8 mouse cellular contexts compared by ENCODE assay signal in genomic region chr6:125039533-125040153, GRCm38 (mm10). TPM values are rescaled to one million over a fixed set of nuclear protein-coding genes. Genes with fewer than 3 reads are reported as not detected.
DNase-seq lines count a peak whose midpoint lies in the region; ATAC-seq and TF ChIP-seq lines count a peak whose summit lies in the region.

Ing4 (plus strand) TSS chr6:125039760.

- H3K4me1 ChIP-seq in embryonic facial prominence, embryonic 14.5 days (ENCODE audit: control insufficient read depth, insufficient read depth, low read length), result peaks cover 8% of the 10 kb centered on the region; the same call in 1 of the 2 replicates
- peaks cover 1% of the 10 kb centered on the region; the same call in 1 of the 2 replicates for H3K4me1 ChIP-seq in heart, adult 2 months (ENCODE audit: control insufficient read depth, insufficient read depth, low read length)
- H3K4me1 ChIP-seq in limb, embryonic 13.5 days, result peaks cover 22% of the 10 kb centered on the region
- H3K4me1 ChIP-seq in midbrain, embryonic 16.5 days (ENCODE audit: control insufficient read depth, insufficient read depth, low read length), result peaks cover 14% of the 10 kb centered on the region

- intact Hi-C loops in heart, adult 2 months (cut with DNase I), result loop anchor here (1.0 to 2.0 kb wide), 3 partner anchors 31 to 327 kb away; partner anchors contain the start of genes Cops7a, Emg1 and Phb2

- H3K36me3 ChIP-seq in embryonic facial prominence, embryonic 14.5 days (ENCODE audit: control insufficient read depth, insufficient read depth, low read length), result peaks cover 46% of the 10 kb centered on the region
- H3K36me3 ChIP-seq in heart, adult 2 months (ENCODE audit: control insufficient read depth, insufficient read depth, low read length), result peaks cover 5% of the 10 kb centered on the region
- H3K36me3 ChIP-seq in limb, embryonic 13.5 days, result peaks cover 53% of the 10 kb centered on the region
- peaks cover 15% of the 10 kb centered on the region for H3K36me3 ChIP-seq in midbrain, embryonic 16.5 days (ENCODE audit: control insufficient read depth, insufficient read depth, low read length)

- TF ChIP-seq POLR2A in heart, adult 2 months (IDR thresholded peaks at IDR 0.05; ENCODE audit: insufficient read depth, low read depth, low read length), result peak; percentile 63

- DNase-seq in 3T3-L1 (ENCODE audit: low read depth, low spot score), result peak; percentile 100
- peak; percentile 42 to 64 for DNase-seq in adrenal gland, postnatal 4 days (ENCODE audit: low spot score in 2 of 2)
- peak; percentile 99 for DNase-seq in embryonic facial prominence, embryonic 14.5 days (ENCODE audit: low spot score)
- DNase-seq in heart, adult 2 months, result peak; percentile 88 to 93
- peak; percentile 94 to 95 for DNase-seq in kidney, adult 8-10 months
- peak; percentile 72 to 91 for DNase-seq in spleen, postnatal 10 days (ENCODE audit: low spot score in 2 of 2)

- no peaks in the 10 kb centered on the region for H3K27me3 ChIP-seq in embryonic facial prominence, embryonic 14.5 days (replicated peaks; ENCODE audit: control insufficient read depth, insufficient read depth, low read length)
- no peaks in the 10 kb centered on the region for H3K27me3 ChIP-seq in heart, adult 2 months (ENCODE audit: control insufficient read depth, insufficient read depth, low read length)
- no peaks in the 10 kb centered on the region for H3K27me3 ChIP-seq in limb, embryonic 13.5 days
- H3K27me3 ChIP-seq in midbrain, embryonic 16.5 days (ENCODE audit: control insufficient read depth, insufficient read depth, low read depth, low read length), result no peaks in the 10 kb centered on the region

- peak within 1 kb of the TSS; percentile 75 for H3K4me3 ChIP-seq in embryonic facial prominence, embryonic 14.5 days (ENCODE audit: low read depth, low read length)
- peak within 1 kb of the TSS; percentile 79 for H3K4me3 ChIP-seq in heart, adult 2 months
- H3K4me3 ChIP-seq in limb, embryonic 13.5 days, result peak within 1 kb of the TSS; percentile 65
- peak within 1 kb of the TSS; percentile 79 for H3K4me3 ChIP-seq in midbrain, embryonic 16.5 days (ENCODE audit: low read depth, low read length)

- under 1% methylated on average over 26 of the region's 26 CpGs for WGBS in embryonic facial prominence, embryonic 14.5 days
- under 1% methylated on average over 26 of the region's 26 CpGs for WGBS in heart, adult 2 months
- WGBS in limb, embryonic 13.5 days, result under 1% methylated on average over 26 of the region's 26 CpGs
- 1% methylated on average over 26 of the region's 26 CpGs for WGBS in midbrain, embryonic 16.5 days

- H3K9ac ChIP-seq in embryonic facial prominence, embryonic 14.5 days (ENCODE audit: low read depth, low read length), result peak within 1 kb of the TSS; percentile 77
- peak within 1 kb of the TSS; percentile 61 for H3K9ac ChIP-seq in heart, adult 2 months (ENCODE audit: low read depth, low read length)
- peak within 1 kb of the TSS; percentile 77 for H3K9ac ChIP-seq in limb, embryonic 13.5 days
- H3K9ac ChIP-seq in midbrain, embryonic 16.5 days (ENCODE audit: low read depth, low read length), result peak within 1 kb of the TSS; percentile 80

- peak within 1 kb of the TSS; percentile 85 for H3K27ac ChIP-seq in embryonic facial prominence, embryonic 14.5 days (replicated peaks; ENCODE audit: low read depth, low read length)
- peak within 1 kb of the TSS; percentile 80 for H3K27ac ChIP-seq in heart, adult 2 months
- peak within 1 kb of the TSS; percentile 87 for H3K27ac ChIP-seq in limb, embryonic 13.5 days
- H3K27ac ChIP-seq in midbrain, embryonic 16.5 days (ENCODE audit: low read length), result peak within 1 kb of the TSS; percentile 78

- no peaks in the 10 kb centered on the region for H3K9me3 ChIP-seq in embryonic facial prominence, embryonic 14.5 days (ENCODE audit: control insufficient read depth, low read length)
- H3K9me3 ChIP-seq in limb, embryonic 13.5 days, result no peaks in the 10 kb centered on the region
- no peaks in the 10 kb centered on the region for H3K9me3 ChIP-seq in midbrain, embryonic 16.5 days (replicated peaks; ENCODE audit: control insufficient read depth, low read length, poor library complexity, severe bottlenecking)

- peak; percentile 71; the same call in 1 of the 2 replicates for TF ChIP-seq EP300 in heart, adult 2 months (IDR thresholded peaks at IDR 0.05; ENCODE audit: insufficient read depth, low read depth, low read length)

- H3K79me2 ChIP-seq in heart, adult 2 months (replicated peaks; ENCODE audit: control insufficient read depth, insufficient read depth, low read length), result no peaks in the 10 kb centered on the region

- peak; percentile 97 for ATAC-seq in embryonic facial prominence, embryonic 14.5 days (ENCODE audit: low read depth)
- ATAC-seq in limb, embryonic 13.5 days (ENCODE audit: low FRiP score, low read depth), result peak; percentile 97
- peak; percentile 98 for ATAC-seq in midbrain, embryonic 16.5 days

- TF ChIP-seq CTCF in heart, adult 2 months (IDR thresholded peaks at IDR 0.05), result no peak

- H3K4me2 ChIP-seq in embryonic facial prominence, embryonic 14.5 days (ENCODE audit: low read depth, low read length), result peak within 1 kb of the TSS; percentile 84
- H3K4me2 ChIP-seq in limb, embryonic 13.5 days (replicated peaks), result peak within 1 kb of the TSS; percentile 74
- peak within 1 kb of the TSS; percentile 89 for H3K4me2 ChIP-seq in midbrain, embryonic 16.5 days (ENCODE audit: low read length)

RNA-seq across cellular contexts. Expression of gene Ing4, which starts in this region (rescaled TPM):
- 100 to 1,000 TPM; 118 TPM for total RNA-seq in adrenal gland, postnatal 4 days (2021)
- 99.0 and 112 TPM in 2 replicates for polyA plus RNA-seq in embryonic facial prominence, embryonic 14.5 days (2014; fragmentation: Nextera tagmentation; extraction: Ambion mirVana)
- total RNA-seq in heart, adult 2 months (2021), result 10 to 100 TPM; 26.1 to 27.1 TPM
- 26.3 and 36.2 TPM in 2 replicates for polyA plus RNA-seq in heart, adult 2 months (2012; rRNA removed)
- 183 and 190 TPM in 2 replicates for polyA plus RNA-seq in limb, embryonic 13.5 days (2015; fragmentation: Nextera tagmentation; extraction: Ambion mirVana)
- polyA plus RNA-seq in midbrain, embryonic 16.5 days (2015; fragmentation: Nextera tagmentation; extraction: Ambion mirVana), result 141 and 155 TPM in 2 replicates

Comparison
In these comparisons a context has a peak if more than half of its experiments do, and no peak if none do; other contexts are left out.
1. Peak in every context shown above with its lines: DNase-seq, ATAC-seq, H3K4me3 ChIP-seq and H3K27ac ChIP-seq.
2. RNA of gene Ing4 (total RNA-seq): 118 TPM in adrenal gland, postnatal 4 days; 26.1 to 27.1 TPM in heart, adult 2 months; every median in the first group is over 4 times any median in the second.